Mouse (Mus musculus): ENCODE results near the gene Them7. TPM values are rescaled to one million over a fixed set of nuclear protein-coding genes. Genes with fewer than 3 reads are reported as not detected.

Them7 gene
- polyA plus RNA-seq, 1 experiment from 2014 or later, result 0.87 TPM

GRCm38 (mm10) chr2:105311991-105312390 is 87.9 kb downstream of the Them7 start:
- no peaks in the 10 kb centered on the region for H3K27me3 ChIP-seq
- ATAC-seq (replicated peaks; ENCODE audit: insufficient number of reproducible peaks, insufficient read depth, low FRiP score, low read depth), result no peak
- no peak overlapping the region for H3K9ac ChIP-seq
- 7% methylated on average over 7 of the region's 7 CpGs for WGBS
- H3K4me3 ChIP-seq, result no peak overlapping the region
- peaks cover 8% of the 10 kb centered on the region for H3K4me1 ChIP-seq (replicated peaks)
- H3K9me3 ChIP-seq (replicated peaks), result no peaks in the 10 kb centered on the region
- H3K27ac ChIP-seq, result no peak overlapping the region
- H3K36me3 ChIP-seq, result no peaks in the 10 kb centered on the region
- H3K4me2 ChIP-seq, result peak overlapping the region; percentile 41

DNA sequence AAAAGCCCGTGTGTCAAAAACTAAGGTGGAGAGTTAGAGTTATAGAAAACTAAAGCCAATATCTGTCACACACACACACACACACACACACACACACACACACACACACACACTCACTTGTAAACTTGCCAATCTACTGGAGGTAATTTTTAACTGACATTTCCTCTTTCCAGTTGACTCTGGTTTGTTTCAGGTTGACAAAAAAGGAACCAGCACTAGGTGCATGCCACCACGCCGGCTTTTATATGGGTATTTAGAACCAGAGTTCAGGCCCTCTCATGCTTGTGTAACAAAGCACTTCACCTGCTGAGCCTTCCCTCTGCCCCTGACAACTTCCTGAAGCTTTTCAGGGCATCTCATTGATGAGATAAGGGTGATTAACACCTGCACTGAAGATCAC is 89.0 kb downstream of the Them7 start:
- H3K27me3 ChIP-seq, result no peaks in the 10 kb centered on the region
- ATAC-seq (replicated peaks; ENCODE audit: insufficient number of reproducible peaks, insufficient read depth, low FRiP score, low read depth), result no peak
- no peak overlapping the region for H3K27ac ChIP-seq
- H3K9me3 ChIP-seq (replicated peaks), result no peaks in the 10 kb centered on the region
- H3K9ac ChIP-seq, result no peak overlapping the region
- no peak overlapping the region for H3K4me2 ChIP-seq
- H3K36me3 ChIP-seq, result no peaks in the 10 kb centered on the region
- WGBS, result 28% methylated on average over 3 of the region's 3 CpGs
- H3K4me3 ChIP-seq, result no peak overlapping the region
- peaks cover 5% of the 10 kb centered on the region for H3K4me1 ChIP-seq (replicated peaks)

DNA sequence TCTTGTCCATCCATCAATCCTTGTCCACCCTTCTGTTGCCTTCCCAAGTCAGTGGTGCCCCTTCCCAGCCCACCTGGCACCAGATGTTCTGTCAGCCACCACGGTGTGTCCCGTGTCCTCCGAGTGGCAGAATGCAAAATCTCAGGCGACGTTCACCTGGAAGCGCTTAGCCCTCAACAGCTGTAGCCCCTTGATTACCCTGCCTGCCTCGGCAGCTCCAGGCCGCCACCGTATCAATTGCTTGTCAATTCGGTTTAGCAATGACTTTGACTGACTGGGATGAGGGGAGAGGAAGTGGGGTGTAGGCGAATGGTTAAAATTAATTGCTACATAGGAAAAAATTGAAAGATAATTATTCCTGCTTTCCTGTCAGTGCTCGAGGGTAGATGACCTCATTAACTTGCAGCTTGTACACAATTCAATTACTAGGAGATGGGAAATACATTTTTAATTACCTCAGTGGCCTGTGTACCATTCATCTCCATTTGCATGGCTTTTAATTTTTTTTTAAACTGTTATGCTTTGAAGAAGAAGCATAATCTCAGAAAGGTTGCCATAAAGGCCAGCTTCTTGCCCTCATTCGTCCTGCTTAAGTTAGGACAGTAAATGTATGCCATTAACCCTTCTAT is 93.5 kb downstream of the Them7 start:
- H3K27ac ChIP-seq, result no peak overlapping the region
- H3K4me2 ChIP-seq, result no peak overlapping the region
- no peaks in the 10 kb centered on the region for H3K4me1 ChIP-seq (replicated peaks)
- H3K9ac ChIP-seq, result no peak overlapping the region
- no peak overlapping the region for H3K4me3 ChIP-seq
- H3K27me3 ChIP-seq, result no peaks in the 10 kb centered on the region
- no peaks in the 10 kb centered on the region for H3K9me3 ChIP-seq (replicated peaks)
- no peaks in the 10 kb centered on the region for H3K36me3 ChIP-seq
- no peak for ATAC-seq (replicated peaks; ENCODE audit: insufficient number of reproducible peaks, insufficient read depth, low FRiP score, low read depth)
- 70% methylated on average over 13 of the region's 13 CpGs for WGBS

DNA sequence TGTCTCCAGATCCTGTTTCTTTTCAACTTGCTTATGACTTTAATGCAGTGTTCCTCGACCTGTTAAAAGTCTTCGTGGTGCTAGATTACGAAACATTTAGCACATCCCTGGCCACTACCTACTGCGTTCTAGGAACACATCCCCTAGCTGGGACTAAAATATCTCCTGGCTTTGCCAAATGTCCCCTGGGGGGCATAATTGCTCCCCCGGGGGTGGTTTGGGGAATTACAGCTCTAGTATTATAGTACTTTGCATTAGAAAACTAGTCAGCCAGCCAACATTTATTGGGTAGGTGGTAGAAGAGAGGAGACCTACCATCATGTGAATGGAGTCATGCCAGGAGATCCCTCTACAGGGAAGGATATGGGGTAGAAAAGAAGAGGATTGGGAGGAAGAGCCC is 101.9 kb downstream of the Them7 start:
- 74% methylated on average over 5 of the region's 5 CpGs for WGBS
- no peaks in the 10 kb centered on the region for H3K27me3 ChIP-seq
- H3K9ac ChIP-seq, result no peak overlapping the region
- no peaks in the 10 kb centered on the region for H3K9me3 ChIP-seq (replicated peaks)
- H3K4me1 ChIP-seq (replicated peaks), result no peaks in the 10 kb centered on the region
- H3K4me2 ChIP-seq, result no peak overlapping the region
- H3K27ac ChIP-seq, result no peak overlapping the region
- no peak overlapping the region for H3K4me3 ChIP-seq
- no peaks in the 10 kb centered on the region for H3K36me3 ChIP-seq
- no peak for ATAC-seq (replicated peaks; ENCODE audit: insufficient number of reproducible peaks, insufficient read depth, low FRiP score, low read depth)

GRCm38 (mm10) chr2:105330024-105330423 is 105.9 kb downstream of the Them7 start:
- 78% methylated on average over 4 of the region's 4 CpGs for WGBS
- H3K9ac ChIP-seq, result no peak overlapping the region
- no peak for ATAC-seq (replicated peaks; ENCODE audit: insufficient number of reproducible peaks, insufficient read depth, low FRiP score, low read depth)
- no peak overlapping the region for H3K27ac ChIP-seq
- peaks cover 6% of the 10 kb centered on the region; the same call in 1 of the 2 replicates for H3K27me3 ChIP-seq
- H3K4me3 ChIP-seq, result no peak overlapping the region
- H3K9me3 ChIP-seq (replicated peaks), result no peaks in the 10 kb centered on the region
- no peaks in the 10 kb centered on the region for H3K36me3 ChIP-seq
- H3K4me2 ChIP-seq, result no peak overlapping the region
- H3K4me1 ChIP-seq (replicated peaks), result 0 out of 2 replicates have a peak, but pooled peaks cover 1% of the 10 kb centered on the region

DNA sequence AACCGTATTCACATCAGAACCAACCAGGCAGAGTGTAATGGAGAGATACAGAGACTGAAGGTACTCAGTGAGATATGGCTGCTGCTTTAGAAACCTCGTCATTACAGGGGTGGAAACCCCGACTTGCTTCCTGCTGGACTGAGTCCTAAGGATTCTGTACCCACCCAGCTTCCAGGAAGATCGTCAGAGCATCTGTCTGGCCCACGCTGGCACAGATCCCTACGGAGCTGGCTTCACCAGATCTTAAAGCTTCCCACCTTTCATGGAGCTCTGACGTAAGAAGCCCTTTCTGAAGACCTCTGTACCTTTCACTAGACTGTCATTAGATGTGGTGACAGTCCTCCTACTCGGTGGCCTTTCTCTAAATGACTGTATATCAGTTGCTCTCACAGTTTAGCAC is 109.0 kb downstream of the Them7 start:
- 61% methylated on average over 8 of the region's 8 CpGs for WGBS
- H3K9me3 ChIP-seq (replicated peaks), result no peaks in the 10 kb centered on the region
- no peak overlapping the region for H3K4me3 ChIP-seq
- H3K36me3 ChIP-seq, result no peaks in the 10 kb centered on the region
- no peak overlapping the region for H3K4me2 ChIP-seq
- ATAC-seq (replicated peaks; ENCODE audit: insufficient number of reproducible peaks, insufficient read depth, low FRiP score, low read depth), result no peak
- no peak overlapping the region for H3K9ac ChIP-seq
- H3K4me1 ChIP-seq (replicated peaks), result 0 out of 2 replicates have a peak, but pooled peaks cover 2% of the 10 kb centered on the region
- peaks cover 13% of the 10 kb centered on the region; the same call in 1 of the 2 replicates for H3K27me3 ChIP-seq
- no peak overlapping the region for H3K27ac ChIP-seq

GRCm38 (mm10) chr2:105333976-105334713 is 110.0 kb downstream of the Them7 start:
- peak; percentile 18; the same call in 1 of the 2 replicates for ATAC-seq (replicated peaks; ENCODE audit: insufficient number of reproducible peaks, insufficient read depth, low FRiP score, low read depth)
- Histone ChIP-seq H3K9me3 (replicated peaks) (no peaks in the 10 kb centered on the region), H3K4me2 (no peak overlapping the region), H3K27ac (no peak overlapping the region), H3K27me3 (peaks cover 13% of the 10 kb centered on the region; the same call in 1 of the 2 replicates), H3K9ac (no peak overlapping the region), H3K4me1 (replicated peaks) (0 out of 2 replicates have a peak, but pooled peaks cover 2% of the 10 kb centered on the region), H3K4me3 (no peak overlapping the region), H3K36me3 (no peaks in the 10 kb centered on the region)
- 44% methylated on average over 10 of the region's 10 CpGs for WGBS

DNA sequence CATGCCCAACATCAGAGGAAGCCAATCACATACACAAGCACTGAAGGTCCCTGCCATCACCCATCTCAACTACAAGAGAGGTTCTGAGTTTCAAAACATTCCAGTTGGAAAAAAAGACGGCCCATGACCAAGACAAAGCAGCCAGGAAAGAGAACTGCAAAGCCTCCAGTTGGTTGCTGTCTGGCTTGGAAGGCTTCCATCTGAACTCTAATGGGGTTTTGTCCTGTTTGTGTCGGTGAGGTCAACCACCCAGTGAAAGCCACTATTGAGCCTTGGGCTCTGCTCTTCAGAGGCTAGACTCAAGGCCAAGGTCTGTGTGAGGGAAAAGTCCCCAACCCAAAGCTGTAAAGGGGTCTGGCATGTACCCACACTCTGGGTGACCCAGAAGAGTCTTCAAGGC is 111.5 kb downstream of the Them7 start:
- no peak overlapping the region for H3K4me2 ChIP-seq
- no peak overlapping the region for H3K27ac ChIP-seq
- WGBS, result 65% methylated on average over 2 of the region's 2 CpGs
- H3K4me1 ChIP-seq (replicated peaks), result 0 out of 2 replicates have a peak, but pooled peaks cover 2% of the 10 kb centered on the region
- H3K9ac ChIP-seq, result no peak overlapping the region
- no peak for ATAC-seq (replicated peaks; ENCODE audit: insufficient number of reproducible peaks, insufficient read depth, low FRiP score, low read depth)
- H3K27me3 ChIP-seq, result peaks cover 13% of the 10 kb centered on the region; the same call in 1 of the 2 replicates
- H3K36me3 ChIP-seq, result no peaks in the 10 kb centered on the region
- H3K4me3 ChIP-seq, result no peak overlapping the region
- no peaks in the 10 kb centered on the region for H3K9me3 ChIP-seq (replicated peaks)

- no peak for ATAC-seq (replicated peaks; ENCODE audit: insufficient number of reproducible peaks, insufficient read depth, low FRiP score, low read depth)
- 40% methylated on average over 12 of the region's 12 CpGs for WGBS
- H3K4me1 ChIP-seq (replicated peaks), result 0 out of 2 replicates have a peak, but pooled peaks cover 2% of the 10 kb centered on the region
Measured at GRCm38 (mm10) chr2:105336314-105337027, 112.4 kb downstream of the Them7 start.

GRCm38 (mm10) chr2:105337171-105337875 is 113.2 kb downstream of the Them7 start:
- WGBS, result 41% methylated on average over 8 of the region's 8 CpGs
- H3K36me3 ChIP-seq, result no peaks in the 10 kb centered on the region
- H3K4me3 ChIP-seq, result no peak overlapping the region
- no peak overlapping the region for H3K4me2 ChIP-seq
- no peak overlapping the region for H3K9ac ChIP-seq
- no peaks in the 10 kb centered on the region for H3K9me3 ChIP-seq (replicated peaks)
- ATAC-seq (replicated peaks; ENCODE audit: insufficient number of reproducible peaks, insufficient read depth, low FRiP score, low read depth), result no peak
- no peak overlapping the region for H3K27ac ChIP-seq
- H3K4me1 ChIP-seq (replicated peaks), result 0 out of 2 replicates have a peak, but pooled peaks cover 2% of the 10 kb centered on the region
- peaks cover 13% of the 10 kb centered on the region; the same call in 1 of the 2 replicates for H3K27me3 ChIP-seq

More at GRCm38 (mm10) chr2:105336314-105337027, 112.4 kb downstream of the Them7 start:
- Histone ChIP-seq H3K27ac (no peak overlapping the region), H3K9ac (no peak overlapping the region), H3K27me3 (peaks cover 13% of the 10 kb centered on the region; the same call in 1 of the 2 replicates), H3K4me2 (no peak overlapping the region), H3K36me3 (no peaks in the 10 kb centered on the region), H3K9me3 (replicated peaks) (no peaks in the 10 kb centered on the region), H3K4me3 (no peak overlapping the region)

- Histone ChIP-seq H3K27me3 (0 out of 2 replicates have a peak, but pooled peaks cover 7% of the 10 kb centered on the region), H3K9me3 (replicated peaks) (no peaks in the 10 kb centered on the region), H3K9ac (no peak overlapping the region), H3K4me3 (no peak overlapping the region), H3K36me3 (no peaks in the 10 kb centered on the region), H3K27ac (no peak overlapping the region), H3K4me1 (replicated peaks) (0 out of 2 replicates have a peak, but pooled peaks cover 1% of the 10 kb centered on the region), H3K4me2 (no peak overlapping the region)
- no peak for ATAC-seq (replicated peaks; ENCODE audit: insufficient number of reproducible peaks, insufficient read depth, low FRiP score, low read depth)
- whole genome bisulfite sequencing, result 65% methylated on average over 3 of the region's 3 CpGs
Measured at GRCm38 (mm10) chr2:105339993-105340392, 115.9 kb downstream of the Them7 start.
